Mouse (Mus musculus): Measurements from ENCODE around the gene Haao. TPM values are rescaled to one million over a fixed set of nuclear protein-coding genes. Genes with fewer than 3 reads are reported as not detected.

The Haao gene
- total and polyA plus RNA-seq, 2 experiments = 626 to 835 TPM

DNA sequence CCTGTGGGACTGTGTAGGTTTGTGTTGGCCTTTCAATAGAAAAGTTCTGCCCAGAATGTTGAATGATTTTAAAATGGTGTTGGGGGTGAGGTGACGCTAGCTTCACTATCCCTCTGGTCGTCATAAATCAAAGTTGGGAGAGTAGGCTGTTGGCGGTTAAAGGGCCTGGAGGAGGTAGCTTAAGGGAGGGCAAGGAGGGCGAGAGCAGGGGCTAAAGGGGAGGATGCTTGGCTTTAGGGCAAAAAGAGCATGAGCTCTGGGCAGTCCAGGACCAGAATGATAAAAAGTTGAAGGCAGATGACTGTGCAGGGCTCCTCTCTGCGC lies 42.6 kb upstream of the Haao start:
- TF ChIP-seq CTCF (IDR thresholded peaks at IDR 0.05; ENCODE audit: low read depth, low read length) = no peak
- no peak for TF ChIP-seq POLR2A (IDR thresholded peaks at IDR 0.05; ENCODE audit: extremely low read depth, insufficient read depth, low read length)
- H3K9ac ChIP-seq (ENCODE audit: low read depth, low read length) = no peak overlapping the region
- no peak for DNase-seq (ENCODE audit: extremely low read depth, low read depth, low spot score)
- peak overlapping the region; percentile 31; the same call in 1 of the 2 replicates for H3K27ac ChIP-seq (replicated peaks; ENCODE audit: insufficient read depth, low read depth, low read length)
- H3K4me3 ChIP-seq (ENCODE audit: insufficient read depth, low read depth, low read length) = no peak overlapping the region
- H3K4me1 ChIP-seq (ENCODE audit: control insufficient read depth, insufficient read depth, low read length) = no peaks in the 10 kb centered on the region
- no peaks in the 10 kb centered on the region for H3K36me3 ChIP-seq (ENCODE audit: control insufficient read depth, insufficient read depth, low read length)
- H3K79me2 ChIP-seq (ENCODE audit: control insufficient read depth, insufficient read depth, low read length) = no peaks in the 10 kb centered on the region
- 86% methylated on average over 5 of the region's 5 CpGs for WGBS
- no peaks in the 10 kb centered on the region for H3K27me3 ChIP-seq (ENCODE audit: control insufficient read depth, insufficient read depth, low read length)

DNA sequence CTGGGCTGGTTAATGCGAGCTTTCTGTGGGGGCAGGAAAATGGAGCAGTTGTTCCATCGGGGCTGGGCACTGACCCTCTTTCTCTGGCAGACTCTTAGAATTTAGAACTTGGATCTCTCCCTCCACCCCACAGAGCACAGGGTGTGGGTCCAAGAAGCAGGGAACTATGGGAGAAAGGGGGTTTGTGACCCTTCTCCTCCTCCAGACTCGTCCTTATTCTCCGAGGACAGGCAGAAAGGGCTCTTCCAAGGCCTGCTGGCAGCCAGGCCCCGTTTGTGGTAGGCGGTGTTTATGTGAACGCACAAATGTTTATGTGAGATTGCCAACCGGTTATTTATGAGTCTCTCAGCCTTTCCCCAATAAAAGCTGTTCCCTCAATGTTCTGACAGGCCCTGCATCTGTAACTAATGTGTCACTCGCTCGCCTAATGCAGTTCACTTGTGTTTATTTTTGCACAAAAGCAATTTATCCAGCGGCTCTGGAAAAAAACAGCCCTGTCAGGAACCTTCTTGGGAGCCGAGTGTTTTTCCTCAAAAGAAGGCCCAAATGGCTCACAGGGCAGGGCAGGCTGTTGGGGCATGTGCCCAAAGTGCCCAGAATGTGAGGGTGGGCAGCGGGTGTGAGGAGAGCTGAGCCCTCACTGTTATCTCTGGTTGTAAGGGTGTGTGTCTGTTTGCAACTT lies 42.1 kb upstream of the Haao start:
- Histone ChIP-seq H3K36me3 (ENCODE audit: control insufficient read depth, insufficient read depth, low read length) (no peaks in the 10 kb centered on the region), H3K9ac (ENCODE audit: low read depth, low read length) (no peak overlapping the region), H3K4me3 (ENCODE audit: insufficient read depth, low read depth, low read length) (no peak overlapping the region), H3K4me1 (ENCODE audit: control insufficient read depth, insufficient read depth, low read length) (no peaks in the 10 kb centered on the region), H3K27ac (replicated peaks; ENCODE audit: insufficient read depth, low read depth, low read length) (peak overlapping the region; percentile 31; the same call in 1 of the 2 replicates), H3K27me3 (ENCODE audit: control insufficient read depth, insufficient read depth, low read length) (no peaks in the 10 kb centered on the region), H3K79me2 (ENCODE audit: control insufficient read depth, insufficient read depth, low read length) (no peaks in the 10 kb centered on the region)
- TF ChIP-seq POLR2A (IDR thresholded peaks at IDR 0.05; ENCODE audit: extremely low read depth, insufficient read depth, low read length) = no peak
- TF ChIP-seq CTCF (IDR thresholded peaks at IDR 0.05; ENCODE audit: low read depth, low read length) = no peak
- DNase-seq (ENCODE audit: extremely low read depth, low read depth, low spot score) = peak; percentile 51
- 85% methylated on average over 13 of the region's 13 CpGs for WGBS

- no peak overlapping the region for H3K4me3 ChIP-seq (ENCODE audit: insufficient read depth, low read depth, low read length)
- H3K36me3 ChIP-seq (ENCODE audit: control insufficient read depth, insufficient read depth, low read length) = no peaks in the 10 kb centered on the region
- no peaks in the 10 kb centered on the region for H3K27me3 ChIP-seq (ENCODE audit: control insufficient read depth, insufficient read depth, low read length)
- no peak for TF ChIP-seq CTCF (IDR thresholded peaks at IDR 0.05; ENCODE audit: low read depth, low read length)
- TF ChIP-seq POLR2A (IDR thresholded peaks at IDR 0.05; ENCODE audit: extremely low read depth, insufficient read depth, low read length) = no peak
- no peaks in the 10 kb centered on the region for H3K4me1 ChIP-seq (ENCODE audit: control insufficient read depth, insufficient read depth, low read length)
- H3K79me2 ChIP-seq (ENCODE audit: control insufficient read depth, insufficient read depth, low read length) = no peaks in the 10 kb centered on the region
- WGBS = 90% methylated on average over 5 of the region's 5 CpGs
- H3K27ac ChIP-seq (replicated peaks; ENCODE audit: insufficient read depth, low read depth, low read length) = 0 out of 2 replicates have a peak overlapping the region, but pooled peaks have one; percentile 5
- no peak overlapping the region for H3K9ac ChIP-seq (ENCODE audit: low read depth, low read length)
- no peak for DNase-seq (ENCODE audit: extremely low read depth, low read depth, low spot score)
These were observed 41.5 kb upstream of the Haao start for GRCm38 (mm10) chr17:83889329-83889690.

GRCm38 (mm10) chr17:83887241-83887640 lies 39.5 kb upstream of the Haao start:
- DNase-seq (ENCODE audit: extremely low read depth, low read depth, low spot score) = no peak
- WGBS = 87% methylated on average over 5 of the region's 5 CpGs
- Histone ChIP-seq H3K27me3 (ENCODE audit: control insufficient read depth, insufficient read depth, low read length) (no peaks in the 10 kb centered on the region), H3K79me2 (ENCODE audit: control insufficient read depth, insufficient read depth, low read length) (no peaks in the 10 kb centered on the region), H3K4me3 (ENCODE audit: insufficient read depth, low read depth, low read length) (no peak overlapping the region), H3K9ac (ENCODE audit: low read depth, low read length) (no peak overlapping the region), H3K36me3 (ENCODE audit: control insufficient read depth, insufficient read depth, low read length) (no peaks in the 10 kb centered on the region), H3K4me1 (ENCODE audit: control insufficient read depth, insufficient read depth, low read length) (no peaks in the 10 kb centered on the region), H3K27ac (replicated peaks; ENCODE audit: insufficient read depth, low read depth, low read length) (no peak overlapping the region)
- TF ChIP-seq POLR2A (IDR thresholded peaks at IDR 0.05; ENCODE audit: extremely low read depth, insufficient read depth, low read length) (no peak), CTCF (IDR thresholded peaks at IDR 0.05; ENCODE audit: low read depth, low read length) (no peak)

- TF ChIP-seq POLR2A (IDR thresholded peaks at IDR 0.05; ENCODE audit: extremely low read depth, insufficient read depth, low read length) = no peak
- H3K27ac ChIP-seq (replicated peaks; ENCODE audit: insufficient read depth, low read depth, low read length) = no peak overlapping the region
- no peaks in the 10 kb centered on the region for H3K79me2 ChIP-seq (ENCODE audit: control insufficient read depth, insufficient read depth, low read length)
- H3K4me3 ChIP-seq (ENCODE audit: insufficient read depth, low read depth, low read length) = no peak overlapping the region
- WGBS = 86% methylated on average over 3 of the region's 3 CpGs
- no peak overlapping the region for H3K9ac ChIP-seq (ENCODE audit: low read depth, low read length)
- no peaks in the 10 kb centered on the region for H3K27me3 ChIP-seq (ENCODE audit: control insufficient read depth, insufficient read depth, low read length)
- no peaks in the 10 kb centered on the region for H3K4me1 ChIP-seq (ENCODE audit: control insufficient read depth, insufficient read depth, low read length)
- H3K36me3 ChIP-seq (ENCODE audit: control insufficient read depth, insufficient read depth, low read length) = no peaks in the 10 kb centered on the region
- DNase-seq (ENCODE audit: extremely low read depth, low read depth, low spot score) = no peak
These were observed 38.6 kb upstream of the Haao start for GRCm38 (mm10) chr17:83886395-83886794.

GRCm38 (mm10) chr17:83885750-83886149 lies 38.0 kb upstream of the Haao start:
- Histone ChIP-seq H3K27me3 (ENCODE audit: control insufficient read depth, insufficient read depth, low read length) (no peaks in the 10 kb centered on the region), H3K36me3 (ENCODE audit: control insufficient read depth, insufficient read depth, low read length) (no peaks in the 10 kb centered on the region), H3K9ac (ENCODE audit: low read depth, low read length) (no peak overlapping the region), H3K79me2 (ENCODE audit: control insufficient read depth, insufficient read depth, low read length) (no peaks in the 10 kb centered on the region), H3K27ac (replicated peaks; ENCODE audit: insufficient read depth, low read depth, low read length) (no peak overlapping the region), H3K4me3 (ENCODE audit: insufficient read depth, low read depth, low read length) (no peak overlapping the region), H3K4me1 (ENCODE audit: control insufficient read depth, insufficient read depth, low read length) (no peaks in the 10 kb centered on the region)
- TF ChIP-seq POLR2A (IDR thresholded peaks at IDR 0.05; ENCODE audit: extremely low read depth, insufficient read depth, low read length) = no peak
- TF ChIP-seq CTCF (IDR thresholded peaks at IDR 0.05; ENCODE audit: low read depth, low read length) = no peak
- DNase-seq (ENCODE audit: extremely low read depth, low read depth, low spot score) = no peak
- WGBS = 91% methylated on average over 5 of the region's 5 CpGs
